Mouse (Mus musculus) forebrain, postnatal 0 days (tissue): ENCODE measurements around the gene Eri2. TPM values are rescaled to one million over a fixed set of nuclear protein-coding genes. Genes with fewer than 3 reads are reported as not detected.

Experiments
- ATAC-seq: fragments of 200-750 bp; cut with Nextera tagmentation; 2 replicates; pipeline ENCODE4 v1.8.0; 2017; ENCODE audit warnings: mild to moderate bottlenecking, moderate library complexity
- DNase-seq: peaks from one replicate; pipeline ENCODE4 v3.0.0-alpha.2; 2015
- H3K27ac ChIP-seq: fragments of 300-500 bp; sonication (generic); 2 replicates; pipeline ENCODE4 v1.5.1; 2014; ENCODE audit warnings: low read depth, mild to moderate bottlenecking, antibody characterized with exemption, low read length, moderate library complexity, mixed read lengths
- H3K27me3 ChIP-seq: fragments of 300-500 bp; sonication (generic); 2 replicates; pipeline ENCODE4 v1.6.1; 2014; ENCODE audit warnings: mild to moderate bottlenecking, low read length, mixed read lengths; ENCODE audit not compliant: insufficient read depth
- H3K36me3 ChIP-seq: fragments of 300-500 bp; sonication (generic); 2 replicates; pipeline ENCODE4 v1.6.1; 2014; ENCODE audit warnings: mild to moderate bottlenecking, moderate library complexity; ENCODE audit not compliant: insufficient read depth
- H3K4me1 ChIP-seq: fragments of 300-500 bp; sonication (generic); 2 replicates; pipeline ENCODE4 v1.6.1; 2014; ENCODE audit warnings: antibody characterized with exemption; ENCODE audit not compliant: insufficient read depth
- H3K4me2 ChIP-seq: fragments of 300-500 bp; sonication (generic); 2 replicates; pipeline ENCODE4 v1.6.1; 2014; ENCODE audit warnings: low read depth, mild to moderate bottlenecking, moderate library complexity
- H3K4me3 ChIP-seq: fragments of 300-500 bp; sonication (generic); 2 replicates; pipeline ENCODE4 v1.5.1; 2014; ENCODE audit warnings: low read depth, low read length, mixed read lengths
- H3K9ac ChIP-seq: fragments of 300-500 bp; sonication (generic); 2 replicates; pipeline ENCODE4 v1.6.1; 2014; ENCODE audit warnings: mild to moderate bottlenecking
- H3K9me3 ChIP-seq: fragments of 300-500 bp; sonication (generic); 2 replicates; pipeline ENCODE4 v1.6.1; 2016; ENCODE audit warnings: low read length
- CTCF ChIP-seq: sonication (generic); IDR thresholded peaks from 2 replicates; pipeline ENCODE4 v1.5.1; 2016; ENCODE audit warnings: antibody characterized with exemption, control low read depth, low read depth
- WGBS: fragments of 180-500 bp; shearing (Covaris S2); extraction: QIAGEN DNeasy Blood & Tissue Kit; methylation state at CpG from one replicate; pipeline ENCODE4 v1.1.7; 2014; 5-methylcytosine and 5-hydroxymethylcytosine counted together
- polyA plus RNA-seq: library from polyadenylated mRNA; unstranded; fragments of >200 nt; fragmentation: Nextera tagmentation; extraction: Ambion mirVana; gene quantifications from 2 replicates; pipeline ENCODE4 v1.2.1, GENCODE M21; 2015
- total RNA-seq: library from RNA; depleted of rRNA; stranded (reverse); fragments of >200 nt; gene quantifications from 2 replicates; pipeline ENCODE4 v1.2.3, GENCODE M21; 2014; rRNA removed

Gene Eri2
- total and polyA plus RNA-seq, 2 experiments from 2014 or later = 7.6 to 8.2 TPM

GRCm38 (mm10) chr7:119720253-119720946 lies 73.5 kb downstream of the Eri2 start, which contains the start of gene Thumpd1:
TSS of gene Thumpd1 (minus strand) at chr7:119720798.
- Histone ChIP-seq H3K4me1 (no peaks in the 10 kb centered on the region), H3K27ac (peak within 1 kb of the TSS; percentile 77), H3K36me3 (peaks cover 32% of the 10 kb centered on the region), H3K9ac (peak within 1 kb of the TSS; percentile 81), H3K9me3 (no peaks in the 10 kb centered on the region), H3K27me3 (no peaks in the 10 kb centered on the region), H3K4me3 (peak within 1 kb of the TSS; percentile 81), H3K4me2 (peak within 1 kb of the TSS; percentile 55)
- peak; percentile 88 for TF ChIP-seq CTCF
- peak; percentile 97 for ATAC-seq
- DNase-seq = peak; percentile 97
- 2% methylated on average over 60 of the region's 60 CpGs for WGBS

Other genes starting within 250 kb of the Eri2 start
- 0.05 TPM in 1 of 2 replicates, not detected in the other for gene Acsm2, start 239.7 kb downstream of the Eri2 start, total RNA-seq
- gene Acsm2, start 239.7 kb downstream of the Eri2 start, polyA plus RNA-seq = not detected in 2 replicates
- not detected in 2 replicates for gene Acsm1, start 187.0 kb downstream of the Eri2 start, total RNA-seq
- gene Acsm1, start 187.0 kb downstream of the Eri2 start, polyA plus RNA-seq = not detected in 2 replicates
- gene Acsm4, start 104.0 kb downstream of the Eri2 start, total RNA-seq = not detected in 2 replicates
- gene Acsm4, start 104.0 kb downstream of the Eri2 start, polyA plus RNA-seq = 0.09 TPM in 1 of 2 replicates, not detected in the other
- gene Thumpd1, start 73.3 kb downstream of the Eri2 start, total RNA-seq = 57.9 and 76.8 TPM in 2 replicates
- gene Thumpd1, start 73.3 kb downstream of the Eri2 start, polyA plus RNA-seq = 77.2 and 79.8 TPM in 2 replicates
- 0.14 TPM in 1 of 2 replicates, not detected in the other for gene Acsm3, start 33.1 kb downstream of the Eri2 start, total RNA-seq
- 0.09 TPM in 1 of 2 replicates, not detected in the other for gene Acsm3, start 33.1 kb downstream of the Eri2 start, polyA plus RNA-seq
- gene Rexo5, start 52 bp downstream of the Eri2 start, total RNA-seq = 2.7 and 5.2 TPM in 2 replicates
- gene Rexo5, start 52 bp downstream of the Eri2 start, polyA plus RNA-seq = 3.9 and 5.4 TPM in 2 replicates
- gene Lyrm1, start 101.8 kb upstream of the Eri2 start, total RNA-seq = 22.3 and 23.0 TPM in 2 replicates
- gene Lyrm1, start 101.8 kb upstream of the Eri2 start, polyA plus RNA-seq = 24.4 and 25.6 TPM in 2 replicates
- 10.8 and 14.6 TPM in 2 replicates for gene Dcun1d3, start 102.2 kb upstream of the Eri2 start, total RNA-seq
- 6.8 and 9.0 TPM in 2 replicates for gene Dcun1d3, start 102.2 kb upstream of the Eri2 start, polyA plus RNA-seq